Mouse (Mus musculus) kidney, adult 2 months (tissue): Measurements from ENCODE around the gene Nmt2. TPM values are rescaled to one million over a fixed set of nuclear protein-coding genes. Genes with fewer than 3 reads are reported as not detected.

Source experiments
- DNase-seq: peaks from one replicate; pipeline ENCODE4 v3.0.0; 2021
- H3K27ac ChIP-seq: fragments of 200-500 bp; 2 replicates; pipeline ENCODE4 v1.5.1; 2012; ENCODE audit warnings: low read depth, low read length, control low read depth, inconsistent platforms; ENCODE audit not compliant: insufficient read depth
- H3K27me3 ChIP-seq: fragments of 200-500 bp; replicated peaks from 2 replicates; pipeline ENCODE4 v1.6.1; 2012; ENCODE audit warnings: mild to moderate bottlenecking, moderate library complexity, low read length, inconsistent platforms; ENCODE audit not compliant: control insufficient read depth, insufficient read depth
- H3K36me3 ChIP-seq: fragments of 200-500 bp; 2 replicates; pipeline ENCODE4 v1.6.1; 2012; ENCODE audit warnings: mild to moderate bottlenecking, moderate library complexity, low read length, inconsistent platforms; ENCODE audit not compliant: control insufficient read depth, insufficient read depth
- H3K4me1 ChIP-seq: fragments of 200-500 bp; 2 replicates; pipeline ENCODE4 v1.6.1; 2011; ENCODE audit warnings: low read length; ENCODE audit not compliant: control insufficient read depth, insufficient read depth
- H3K4me3 ChIP-seq: fragments of 200-500 bp; 2 replicates; pipeline ENCODE4 v1.5.1; 2011; ENCODE audit warnings: mild to moderate bottlenecking, low read depth, low read length, control low read depth; ENCODE audit not compliant: insufficient read depth
- CTCF ChIP-seq: fragments of 200-500 bp; conservative IDR thresholded peaks from 2 replicates; pipeline ENCODE4 v1.5.1; 2011; ENCODE audit warnings: low read depth, mild to moderate bottlenecking, control low read depth, low read length, moderate library complexity, mixed read lengths; ENCODE audit not compliant: insufficient read depth, insufficient read length
- POLR2A ChIP-seq: fragments of 200-500 bp; IDR thresholded peaks from one replicate; pipeline ENCODE4 v1.6.1; 2011; ENCODE audit warnings: low read depth, low read length, control low read depth
- WGBS: fragments of 180-500 bp; shearing (Covaris S2); methylation state at CpG from one replicate; pipeline ENCODE4 v1.1.7; 2018; 5-methylcytosine and 5-hydroxymethylcytosine counted together
- polyA plus RNA-seq: library from polyadenylated mRNA; depleted of rRNA; stranded (reverse); fragments of >200 nt; gene quantifications from 2 replicates; pipeline ENCODE4 v1.2.3, GENCODE M21; 2012; rRNA removed

The Nmt2 gene
- polyA plus RNA-seq, result 5.0 and 5.9 TPM in 2 replicates

DNA sequence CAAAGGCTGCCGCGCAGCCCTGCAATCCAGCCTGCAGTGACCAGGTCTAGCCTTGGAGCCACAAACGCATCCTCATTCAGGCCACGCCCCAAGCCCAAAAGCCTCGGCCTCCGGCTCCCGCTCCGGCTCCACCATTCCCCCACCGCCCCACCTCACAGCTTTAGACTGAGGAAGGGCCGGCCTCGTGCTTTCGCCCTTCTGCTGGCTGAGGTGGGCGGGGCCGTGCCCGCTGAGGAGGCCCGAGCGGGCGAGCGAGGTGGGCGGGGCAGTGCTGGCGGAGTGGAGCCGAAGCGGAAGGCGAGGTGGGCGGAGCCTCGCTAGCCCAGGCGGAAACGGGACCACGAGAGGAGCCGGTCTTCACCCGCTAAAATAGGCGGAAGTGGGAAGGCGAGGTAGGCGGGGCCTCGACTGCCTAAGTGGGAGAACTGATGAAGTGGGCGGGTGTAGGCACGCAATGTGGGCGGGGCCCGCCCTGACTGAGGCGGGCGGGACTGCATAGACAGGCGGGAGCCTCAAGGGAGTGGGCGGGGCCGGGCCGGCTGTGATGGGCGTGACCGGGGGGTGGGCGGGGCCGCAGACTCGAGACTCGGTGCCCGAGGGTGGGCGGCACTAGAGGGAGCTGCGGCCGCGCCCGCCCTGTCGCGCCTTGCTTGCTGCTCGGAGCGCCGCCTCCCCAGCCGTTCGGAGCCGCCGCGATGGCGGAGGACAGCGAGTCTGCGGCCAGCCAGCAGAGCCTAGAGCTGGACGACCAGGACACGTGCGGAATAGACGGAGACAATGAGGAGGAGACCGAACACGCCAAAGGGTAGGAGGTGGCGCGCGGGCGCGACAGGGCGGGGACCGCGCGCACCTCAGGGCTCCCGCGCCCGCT is at the start of gene Nmt2:
Gene Nmt2, plus strand, starts transcription at position 611 of the 871 bp plus-strand sequence.
- Histone ChIP-seq H3K4me1 (no peaks in the 10 kb centered on the region), H3K27me3 (no peaks in the 10 kb centered on the region), H3K27ac (peak within 1 kb of the TSS; percentile 32; the same call in 1 of the 2 replicates), H3K4me3 (peak within 1 kb of the TSS; percentile 94), H3K36me3 (no peaks in the 10 kb centered on the region)
- TF ChIP-seq POLR2A (peak; percentile 60), CTCF (no peak)
- WGBS, result under 1% methylated on average over 87 of the region's 88 CpGs
- peak; percentile 100 for DNase-seq

DNA sequence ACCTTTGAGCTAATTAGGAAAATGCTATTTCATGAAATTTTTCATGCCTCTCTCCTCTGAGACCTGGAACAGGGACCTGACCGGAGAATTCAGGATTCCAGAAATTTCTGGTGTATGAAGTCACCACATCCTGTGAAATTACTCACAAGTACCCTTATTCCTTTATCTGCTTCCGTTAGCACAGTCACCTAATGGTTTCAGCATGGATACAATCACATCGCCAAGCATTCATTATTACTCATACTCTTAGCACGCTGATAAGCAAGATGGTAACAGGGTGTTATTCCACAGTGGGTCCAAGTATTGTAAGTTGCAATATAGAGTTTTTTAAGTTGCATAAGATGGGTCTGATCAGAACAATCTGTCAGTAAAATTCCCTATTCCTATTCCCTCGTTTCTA is 44.8 kb upstream of the Nmt2 start:
- TF ChIP-seq POLR2A (no peak), CTCF (no peak)
- H3K27ac ChIP-seq, result no peak overlapping the region
- H3K4me3 ChIP-seq, result no peak overlapping the region
- H3K36me3 ChIP-seq, result no peaks in the 10 kb centered on the region
- H3K4me1 ChIP-seq, result no peaks in the 10 kb centered on the region
- H3K27me3 ChIP-seq, result no peaks in the 10 kb centered on the region
- no peak for DNase-seq
- WGBS, result 58% methylated on average over 5 of the region's 5 CpGs

DNA sequence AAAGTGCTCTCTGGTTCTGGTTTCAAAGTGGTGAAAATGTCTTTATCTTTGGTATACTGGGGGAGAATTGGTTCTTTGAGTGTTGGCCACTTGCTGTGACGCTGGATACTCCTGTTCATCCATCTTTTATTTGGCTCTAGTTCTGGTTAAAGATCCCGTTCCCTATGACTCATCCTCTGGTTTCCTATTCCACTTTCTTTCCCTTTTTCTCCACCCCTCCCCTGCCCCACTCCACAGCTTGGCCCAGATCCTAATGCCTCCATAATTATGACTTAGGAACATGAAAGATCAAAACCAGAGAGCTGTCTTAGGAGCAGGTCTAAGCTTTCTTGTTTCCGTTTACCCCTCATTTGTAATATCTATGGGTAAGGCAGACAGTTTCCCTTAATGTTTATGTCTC is 39.8 kb upstream of the Nmt2 start:
- no peak overlapping the region for H3K27ac ChIP-seq
- H3K27me3 ChIP-seq, result no peaks in the 10 kb centered on the region
- no peaks in the 10 kb centered on the region for H3K36me3 ChIP-seq
- H3K4me3 ChIP-seq, result no peak overlapping the region
- WGBS, result 57% methylated on average over 3 of the region's 3 CpGs
- no peak for TF ChIP-seq POLR2A
- TF ChIP-seq CTCF, result no peak
- no peaks in the 10 kb centered on the region for H3K4me1 ChIP-seq
- DNase-seq, result no peak

DNA sequence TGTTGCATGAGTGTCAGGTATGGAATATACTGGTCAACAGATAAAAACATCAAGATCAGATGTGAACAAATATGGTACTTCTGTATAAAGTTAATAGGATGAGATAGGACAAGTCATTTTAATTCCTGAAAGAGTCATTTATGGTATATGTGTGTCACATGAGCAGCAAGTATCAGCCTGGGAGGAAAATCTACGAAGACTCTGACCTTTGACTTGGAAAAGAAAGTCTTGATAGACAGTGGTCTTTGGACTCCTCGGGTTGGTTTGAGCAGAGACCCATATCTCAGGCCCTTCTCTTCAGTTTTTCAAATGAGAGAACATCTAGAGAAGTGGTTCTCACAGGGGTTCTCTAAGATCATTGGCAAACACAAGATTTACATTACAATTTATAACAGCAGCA is 32.7 kb upstream of the Nmt2 start:
- 75% methylated on average over 2 of the region's 2 CpGs for WGBS

DNA sequence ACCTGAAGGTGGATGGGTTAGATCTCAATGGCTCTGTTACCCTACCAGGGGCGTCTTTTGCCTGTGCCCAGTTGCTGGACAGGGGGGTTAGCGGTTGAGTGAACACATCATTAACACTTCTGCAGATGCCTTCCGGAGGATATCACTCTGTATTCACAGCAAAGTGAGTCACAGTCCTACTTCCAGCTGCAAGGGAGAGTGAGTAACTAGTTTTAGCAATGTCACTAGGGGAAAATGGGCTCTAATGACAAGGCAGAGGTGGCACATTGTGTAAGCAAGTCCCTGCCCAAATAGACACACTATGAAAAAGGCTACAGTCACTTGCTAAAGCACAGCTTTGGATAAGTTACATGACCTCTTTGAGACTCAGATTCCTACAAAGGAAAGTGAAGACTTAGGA is 17.5 kb upstream of the Nmt2 start:
- DNase-seq, result no peak
- Histone ChIP-seq H3K27ac (no peak overlapping the region), H3K27me3 (no peaks in the 10 kb centered on the region), H3K4me1 (no peaks in the 10 kb centered on the region), H3K36me3 (no peaks in the 10 kb centered on the region), H3K4me3 (no peak overlapping the region)
- TF ChIP-seq CTCF, result no peak
- no peak for TF ChIP-seq POLR2A
- 62% methylated on average over 3 of the region's 3 CpGs for WGBS

More for the DNA sequence above, 32.7 kb upstream of the Nmt2 start:
- no peak for DNase-seq
- H3K27ac ChIP-seq, result no peak overlapping the region
- H3K27me3 ChIP-seq, result no peaks in the 10 kb centered on the region
- no peaks in the 10 kb centered on the region for H3K36me3 ChIP-seq
- H3K4me1 ChIP-seq, result no peaks in the 10 kb centered on the region
- TF ChIP-seq POLR2A (no peak), CTCF (no peak)
- H3K4me3 ChIP-seq, result no peak overlapping the region

DNA sequence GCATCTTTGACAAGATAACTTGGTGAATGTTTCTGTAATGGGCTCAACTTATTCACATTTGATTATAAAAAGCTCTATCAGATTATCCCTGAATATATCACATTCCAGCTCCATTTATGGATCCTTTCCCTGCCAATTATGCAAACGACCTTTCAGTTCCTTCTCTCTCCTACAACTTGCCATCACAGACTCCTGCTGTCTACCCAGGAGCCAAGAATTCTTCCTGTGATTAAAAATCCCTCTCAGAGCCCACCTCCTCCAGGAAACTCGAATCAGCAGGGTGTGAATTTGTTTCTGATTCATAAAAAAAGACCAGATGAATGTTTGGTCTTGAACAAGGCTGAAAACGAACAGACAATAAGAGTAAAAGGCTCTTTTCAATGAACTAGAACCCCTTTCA is 16.1 kb upstream of the Nmt2 start:
- DNase-seq, result no peak
- no peaks in the 10 kb centered on the region for H3K27me3 ChIP-seq
- no peak overlapping the region for H3K27ac ChIP-seq
- TF ChIP-seq POLR2A (no peak), CTCF (no peak)
- no peaks in the 10 kb centered on the region for H3K36me3 ChIP-seq
- 32% methylated on average over 3 of the region's 3 CpGs for WGBS
- H3K4me1 ChIP-seq, result no peaks in the 10 kb centered on the region
- H3K4me3 ChIP-seq, result no peak overlapping the region

DNA sequence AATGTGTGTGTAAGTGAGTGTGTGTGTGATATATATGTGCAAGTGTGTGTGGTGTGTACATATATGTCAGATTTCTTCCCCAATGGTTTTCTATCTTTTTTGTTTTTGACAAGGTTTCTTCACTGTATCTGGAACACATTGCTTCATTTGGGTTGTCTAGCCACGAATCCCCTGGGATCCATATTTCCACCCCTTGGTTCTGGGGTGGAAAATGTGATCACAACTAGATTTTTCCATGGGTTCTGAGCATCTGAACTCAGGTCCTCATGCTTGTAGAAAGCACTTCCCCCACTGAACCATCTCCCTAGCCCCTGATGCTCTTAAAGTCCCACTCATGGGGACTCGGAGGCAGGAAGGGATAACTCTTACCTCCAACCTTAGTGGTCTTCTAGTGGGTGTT is 10.7 kb upstream of the Nmt2 start:
- DNase-seq, result no peak
- Histone ChIP-seq H3K27me3 (no peaks in the 10 kb centered on the region), H3K27ac (no peak overlapping the region), H3K4me1 (no peaks in the 10 kb centered on the region), H3K36me3 (no peaks in the 10 kb centered on the region), H3K4me3 (no peak overlapping the region)
- TF ChIP-seq CTCF (no peak), POLR2A (no peak)
- 85% methylated on average over 2 of the region's 2 CpGs for WGBS
